Mouse (Mus musculus): ENCODE data around the gene Hbq1b.

Gene Hbq1b

DNA sequence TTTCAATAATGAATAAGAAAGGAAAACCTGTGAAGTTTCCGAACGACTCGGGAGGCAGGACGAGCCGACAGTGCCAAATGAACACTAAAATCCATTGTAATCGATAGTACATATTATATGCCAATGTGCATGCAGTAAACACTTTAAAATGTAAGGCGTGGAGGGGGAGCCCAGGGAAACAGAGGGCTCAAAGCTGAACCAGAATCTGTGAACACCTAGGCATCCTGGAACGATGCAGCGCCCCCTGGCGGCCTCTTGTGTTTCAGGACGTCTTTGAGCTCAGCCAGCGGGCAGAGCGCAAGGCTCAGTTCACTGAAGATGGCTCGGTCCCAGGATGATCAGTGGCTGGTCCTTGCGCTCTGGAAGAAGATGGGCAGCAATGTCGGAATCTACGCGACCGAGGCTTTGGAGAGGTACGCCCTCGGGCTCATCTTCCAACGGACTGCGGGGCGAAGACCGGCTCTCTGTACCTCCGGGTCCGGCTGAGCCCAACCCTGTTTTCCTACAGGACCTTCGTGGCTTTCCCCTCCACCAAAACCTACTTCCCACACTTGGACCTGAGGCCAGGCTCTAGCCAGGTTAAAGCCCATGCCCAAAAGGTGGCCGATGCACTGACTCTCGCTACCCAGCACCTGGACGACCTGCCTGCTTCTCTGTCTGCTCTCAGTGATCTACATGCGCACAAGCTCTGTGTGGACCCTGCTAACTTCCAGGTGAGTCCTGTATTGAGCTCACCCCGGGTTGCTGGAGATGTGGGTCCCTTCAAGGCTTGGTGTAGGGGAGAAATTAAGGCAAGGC, at the start of gene Hbq1b:
Gene Hbq1b (plus strand): TSS at position 271 of the 798 bp plus-strand sequence.
- DNase-seq (ENCODE audit: low spot score), result peak; percentile 80

DNA sequence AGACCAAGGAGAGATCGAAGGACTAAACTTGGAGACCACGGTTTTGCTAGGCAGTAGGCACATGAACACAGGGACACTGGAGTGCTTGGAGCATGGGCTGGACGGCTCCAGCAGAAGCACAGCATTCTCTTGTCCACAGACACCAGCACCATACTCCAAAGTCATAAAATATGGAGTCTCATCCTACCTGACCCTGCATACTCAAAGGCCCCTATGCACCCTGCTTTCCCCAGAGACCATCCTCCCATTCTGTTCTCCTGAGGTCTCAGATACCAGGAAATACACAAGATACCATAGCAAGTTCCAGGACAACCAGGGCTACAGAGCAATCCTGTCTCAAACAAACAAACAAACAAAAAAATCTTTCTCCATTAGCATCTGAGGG, 49.4 kb upstream of the Hbq1b start:
- no peak for DNase-seq (ENCODE audit: low spot score)

DNA sequence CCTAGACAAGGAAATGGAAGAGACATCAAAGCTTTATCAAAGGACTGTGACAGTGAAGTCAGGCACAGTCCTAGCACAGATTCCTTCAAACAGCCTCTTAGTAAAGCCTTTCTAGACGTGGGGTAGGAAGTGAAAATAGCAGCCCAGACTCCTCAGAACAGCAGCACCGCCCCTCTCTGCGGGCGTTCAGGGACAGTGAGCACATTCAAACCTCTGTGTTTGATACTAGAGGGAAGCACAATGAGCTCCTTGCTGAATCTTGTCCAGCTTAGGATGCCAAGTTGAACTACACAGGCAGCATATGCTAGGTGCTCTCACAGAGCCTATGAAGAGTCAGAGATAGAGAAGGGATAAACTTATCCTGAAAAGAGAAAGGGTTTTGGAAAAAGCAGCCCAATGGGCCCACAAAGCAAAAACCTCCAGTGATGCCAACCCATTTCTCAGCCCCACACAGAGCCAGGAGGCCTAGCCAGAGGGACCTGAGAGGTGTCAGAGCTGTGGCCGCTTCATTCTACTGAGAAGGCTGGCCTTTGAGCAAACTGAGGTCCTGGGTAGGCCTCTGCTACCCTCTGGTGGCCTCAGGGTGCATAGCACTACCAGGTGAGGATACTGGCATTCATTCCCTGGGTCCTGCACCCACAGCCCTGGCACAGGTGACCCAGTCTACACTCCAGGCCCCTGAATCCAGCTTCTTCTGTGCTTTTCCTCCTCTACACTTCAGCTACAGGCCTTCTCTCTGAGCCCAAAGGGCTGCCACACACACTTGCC, 48.5 kb upstream of the Hbq1b start:
- DNase-seq (ENCODE audit: low spot score), result no peak

DNA sequence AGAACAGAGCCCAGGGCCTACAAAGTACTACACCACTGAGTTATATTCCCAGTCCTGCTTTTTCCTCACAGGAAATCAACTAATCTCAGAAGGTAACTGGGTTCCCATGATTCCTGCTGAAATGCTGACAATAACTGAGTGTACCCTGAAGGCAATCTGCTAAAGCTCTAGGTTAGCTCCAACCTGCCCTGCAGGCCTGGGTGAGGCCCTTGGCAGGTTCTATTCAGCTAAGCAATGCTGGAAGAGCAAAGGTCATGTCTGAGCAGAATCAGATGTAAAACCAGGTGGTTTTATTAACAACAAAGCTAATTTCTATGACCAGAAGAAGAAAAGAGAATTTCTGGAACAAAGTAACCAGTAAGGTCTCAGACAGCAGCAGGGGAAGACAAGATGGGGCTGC, 45.4 kb upstream of the Hbq1b start:
- DNase-seq (ENCODE audit: low spot score), result no peak

DNA sequence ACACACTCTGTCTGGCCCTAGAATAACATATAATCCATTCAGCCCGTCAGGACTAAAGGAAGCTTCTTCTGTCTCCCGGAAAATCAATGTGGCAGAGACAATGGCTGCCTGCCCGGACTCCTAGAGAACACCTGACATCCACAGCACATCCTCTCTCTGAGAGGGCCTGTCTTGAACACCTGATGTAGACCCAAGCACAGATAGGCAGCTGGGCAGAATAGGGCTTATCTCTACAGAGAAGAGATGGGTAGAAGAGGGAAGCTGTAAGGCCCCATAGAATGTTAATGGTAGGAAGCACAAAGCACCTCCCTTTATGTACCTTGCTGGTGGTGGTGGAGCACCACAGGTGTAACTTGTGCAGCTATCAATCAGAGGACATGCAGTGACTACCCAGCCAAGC, 44.6 kb upstream of the Hbq1b start:
- DNase-seq (ENCODE audit: low spot score), result no peak

DNA sequence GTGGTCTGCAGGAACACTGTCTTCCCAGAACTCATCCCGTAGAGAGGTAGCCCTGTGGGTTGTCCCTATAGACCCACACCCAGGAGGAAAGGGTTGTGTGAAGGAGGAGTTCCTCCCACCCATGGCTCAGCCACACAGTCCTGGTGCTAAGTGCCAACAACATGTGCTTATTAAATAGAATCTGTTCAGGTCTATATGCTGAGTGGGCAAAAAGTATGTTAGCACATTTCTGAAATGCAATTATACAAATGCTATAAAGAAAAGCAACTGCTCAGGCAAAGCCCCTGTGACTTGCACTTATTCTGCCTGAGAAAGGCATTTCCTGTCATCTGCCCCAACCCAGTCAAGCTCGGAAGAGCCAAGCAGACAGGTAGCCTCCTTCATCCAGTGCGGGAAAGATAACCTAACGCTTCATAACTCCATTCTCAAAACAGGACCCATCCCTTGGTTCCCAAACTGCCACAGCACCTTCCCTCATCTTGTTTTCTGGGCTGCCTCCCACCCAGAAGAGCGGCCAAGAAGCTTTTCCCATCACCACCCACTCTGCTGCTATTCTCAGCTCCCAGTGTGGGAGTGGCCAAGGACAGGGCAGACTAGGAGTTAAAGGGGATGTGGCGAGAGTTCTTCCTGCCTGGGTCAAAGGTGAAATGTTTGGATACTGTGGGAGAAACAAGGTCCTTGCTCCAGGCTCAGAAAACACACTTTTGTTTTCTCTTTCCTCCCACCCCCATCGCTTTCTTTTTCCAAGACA, 43.4 kb upstream of the Hbq1b start:
- no peak for DNase-seq (ENCODE audit: low spot score)

DNA sequence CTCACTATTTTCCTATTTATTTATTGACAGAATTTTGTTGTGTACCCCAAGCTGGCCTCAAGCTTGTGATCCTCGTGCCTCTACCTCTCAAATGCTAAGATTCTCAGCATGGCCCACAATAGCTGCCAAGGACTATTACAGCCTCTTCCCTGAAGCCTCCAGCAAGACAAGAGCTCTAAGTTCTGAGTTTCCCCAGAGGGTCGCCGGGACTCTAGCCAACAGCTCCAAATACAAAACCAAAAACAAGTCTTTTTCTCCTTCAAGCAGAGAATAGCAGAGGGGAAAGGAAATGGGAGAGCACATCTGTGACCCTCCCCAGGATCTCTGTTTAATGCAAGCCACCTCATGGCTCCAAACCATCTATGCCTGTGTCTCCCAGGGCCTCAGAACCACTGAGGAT, 42.7 kb upstream of the Hbq1b start:
- no peak for DNase-seq (ENCODE audit: low spot score)

DNA sequence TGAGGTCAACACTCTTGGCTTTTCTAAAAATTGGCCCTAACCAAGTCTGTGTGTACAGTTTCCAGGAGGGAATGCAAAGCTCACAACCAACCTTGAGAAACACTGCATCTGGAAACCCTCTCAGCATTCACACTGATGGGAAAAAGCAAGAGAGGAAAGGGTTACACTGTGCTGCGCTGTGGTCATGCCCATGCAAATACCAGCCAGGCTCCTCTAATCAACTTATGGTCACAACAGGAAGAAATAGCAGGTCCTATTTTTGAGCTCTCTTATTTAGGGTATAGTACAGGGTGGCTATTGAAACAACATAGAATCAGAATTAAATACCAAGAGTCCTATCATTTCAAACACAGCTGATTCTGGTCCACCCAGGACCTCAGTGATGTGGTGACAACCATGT, 42.1 kb upstream of the Hbq1b start:
- no peak for DNase-seq (ENCODE audit: low spot score)

DNA sequence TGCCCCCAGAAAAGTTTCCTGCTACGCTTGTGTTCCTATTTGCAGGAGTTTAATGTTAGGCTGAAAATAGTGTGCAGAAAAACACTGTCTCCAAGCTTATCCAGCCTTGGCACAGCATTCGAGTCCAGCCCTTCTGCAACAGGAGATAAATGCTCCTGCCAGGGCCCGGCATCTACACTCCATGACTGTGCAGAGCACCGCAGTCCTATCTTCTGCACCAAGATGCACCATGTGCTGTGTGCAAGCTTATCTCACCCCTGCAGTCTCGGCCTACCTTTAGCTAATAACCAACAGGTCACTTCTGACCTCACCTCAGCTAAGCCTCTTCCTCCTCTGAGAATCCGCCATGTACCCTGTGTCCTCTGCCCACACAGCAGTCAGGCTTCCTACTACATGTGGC, 41.2 kb upstream of the Hbq1b start:
- no peak for DNase-seq (ENCODE audit: low spot score)

DNA sequence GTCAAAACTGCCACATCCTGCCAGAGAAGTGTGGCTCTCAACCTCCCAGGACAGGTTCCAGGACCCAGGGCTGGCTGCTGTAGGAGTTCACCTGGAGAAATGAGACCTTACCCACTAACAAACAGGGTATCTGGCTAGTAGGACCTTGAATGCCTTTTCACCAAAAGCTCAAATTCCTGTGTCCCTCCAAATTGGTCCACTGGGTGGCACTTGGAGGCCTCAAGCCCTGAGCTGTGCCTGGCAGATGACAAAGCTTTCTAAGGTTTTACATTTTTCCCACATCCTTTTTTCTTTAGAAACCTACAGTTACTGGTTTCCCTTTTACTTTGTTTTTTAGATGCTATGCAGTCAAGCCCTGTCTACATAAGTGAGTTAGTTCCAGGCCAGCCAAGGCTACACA, 39.7 kb upstream of the Hbq1b start:
- DNase-seq (ENCODE audit: low spot score), result no peak

DNA sequence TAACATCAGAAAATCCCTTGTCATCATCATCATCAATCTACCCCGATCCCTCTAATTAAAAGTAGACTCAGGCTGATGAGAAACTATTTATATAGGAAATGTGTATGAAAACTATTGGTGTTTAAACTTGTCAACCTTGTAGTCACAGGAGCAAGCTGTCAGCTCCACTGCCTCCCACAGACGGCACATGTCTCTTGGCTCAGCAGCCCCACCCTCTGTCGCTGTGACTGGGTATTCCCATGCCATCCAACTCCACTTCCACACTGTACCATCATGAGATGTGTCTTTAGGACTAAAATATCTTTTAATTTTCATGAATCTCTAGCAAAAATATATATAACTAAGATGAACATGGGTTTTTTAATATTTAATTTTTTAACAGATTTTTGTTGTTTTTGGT, 38.4 kb upstream of the Hbq1b start:
- DNase-seq (ENCODE audit: low spot score), result no peak

DNA sequence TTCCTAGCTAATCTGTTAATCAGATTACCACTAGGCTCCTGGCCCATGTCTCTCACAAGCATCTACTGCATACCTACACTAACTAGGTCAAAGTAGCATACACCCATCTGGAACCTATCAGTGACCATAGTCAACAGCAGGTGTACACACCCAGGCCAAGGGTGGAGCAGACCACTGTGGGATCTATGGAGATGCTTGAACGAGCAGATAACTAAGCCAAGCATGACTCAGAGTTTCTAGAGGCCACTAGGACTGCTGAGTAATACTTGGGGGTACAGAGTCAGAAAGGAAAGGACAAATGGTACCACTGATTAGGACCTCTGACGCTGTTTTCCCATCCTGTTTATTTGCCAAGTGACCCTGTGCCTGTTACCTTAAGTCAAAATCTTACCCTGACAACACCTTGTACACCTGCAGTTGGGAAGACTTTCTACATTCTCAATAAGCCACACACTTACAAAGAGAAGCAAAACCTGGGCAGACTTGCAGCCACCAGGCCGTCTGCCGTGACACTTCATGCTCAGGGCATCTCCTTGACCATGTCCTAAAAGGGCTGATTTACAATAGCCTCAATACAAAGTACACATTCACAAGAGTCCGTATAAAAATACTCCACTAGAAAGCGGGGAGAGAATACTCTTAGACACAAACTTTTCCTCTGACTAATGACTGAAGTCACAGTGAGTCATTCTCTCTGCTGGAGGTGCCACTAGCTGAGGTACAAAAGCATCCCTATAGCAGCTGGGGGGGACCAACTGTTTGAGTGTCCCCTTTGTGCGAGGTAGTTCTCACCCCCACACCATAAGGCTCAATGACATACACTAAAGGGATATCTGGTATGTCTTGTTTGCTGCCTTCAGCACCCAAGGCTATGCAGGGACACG, 35.6 kb upstream of the Hbq1b start:
- no peak for DNase-seq (ENCODE audit: low spot score)

DNA sequence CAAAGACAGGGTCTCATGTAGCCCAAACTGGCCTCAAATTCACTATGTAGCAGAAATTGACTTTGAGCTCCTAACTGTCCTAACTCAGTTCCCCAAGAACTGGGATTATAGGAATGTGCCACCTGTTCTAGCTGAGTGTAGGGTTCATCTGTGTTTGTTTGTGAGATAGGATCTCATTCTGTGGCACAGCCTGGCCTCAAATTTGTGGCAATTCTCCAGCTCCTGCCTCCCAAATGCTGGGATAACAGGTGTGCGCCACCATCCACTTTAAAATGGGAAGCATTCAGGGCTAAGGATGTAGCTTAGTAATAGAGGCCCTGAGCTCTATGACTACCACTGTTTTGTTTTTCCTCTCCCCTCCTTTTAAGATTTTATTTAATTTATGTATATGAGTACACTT, 33.6 kb upstream of the Hbq1b start:
- DNase-seq (ENCODE audit: low spot score), result no peak

DNA sequence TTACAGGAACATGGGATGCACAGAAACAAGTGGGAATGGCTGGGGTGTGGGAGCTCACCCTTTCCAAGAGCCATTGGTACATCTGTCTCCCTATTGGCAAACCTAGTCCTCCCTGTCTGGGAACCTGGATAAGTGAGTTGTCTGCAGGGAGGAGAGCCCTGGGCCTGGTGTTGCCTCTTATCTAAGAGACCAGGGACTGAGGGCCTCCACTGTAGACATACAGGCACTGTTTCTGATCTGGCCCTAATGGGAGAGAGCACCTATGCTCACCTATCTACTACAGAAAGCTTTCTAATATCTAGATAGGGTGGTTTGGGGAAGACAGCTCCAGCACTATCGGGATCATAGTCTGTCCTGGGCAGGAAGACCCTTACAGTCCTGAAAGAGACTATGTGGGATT, 30.6 kb upstream of the Hbq1b start:
- no peak for DNase-seq (ENCODE audit: low spot score)

DNA sequence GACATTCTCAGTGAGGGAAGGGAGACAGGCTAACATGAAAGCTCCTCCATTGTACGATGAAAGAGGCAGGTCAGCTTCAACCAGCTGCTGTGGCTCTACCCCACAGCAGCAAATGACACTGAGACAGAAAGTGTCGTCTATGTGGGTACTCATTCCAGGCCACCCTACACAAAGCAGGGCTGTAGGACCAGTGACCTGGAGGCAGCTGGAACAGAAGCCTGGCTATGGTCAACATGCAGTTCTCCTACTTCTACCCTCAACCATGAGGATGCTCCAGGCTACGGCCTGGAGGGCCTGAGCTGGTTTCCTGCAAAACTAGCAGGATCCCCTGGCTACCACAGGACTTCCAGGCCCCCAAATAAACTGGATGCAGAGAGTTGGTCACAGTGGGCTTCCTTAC, 30.2 kb upstream of the Hbq1b start:
- DNase-seq (ENCODE audit: low spot score), result no peak

DNA sequence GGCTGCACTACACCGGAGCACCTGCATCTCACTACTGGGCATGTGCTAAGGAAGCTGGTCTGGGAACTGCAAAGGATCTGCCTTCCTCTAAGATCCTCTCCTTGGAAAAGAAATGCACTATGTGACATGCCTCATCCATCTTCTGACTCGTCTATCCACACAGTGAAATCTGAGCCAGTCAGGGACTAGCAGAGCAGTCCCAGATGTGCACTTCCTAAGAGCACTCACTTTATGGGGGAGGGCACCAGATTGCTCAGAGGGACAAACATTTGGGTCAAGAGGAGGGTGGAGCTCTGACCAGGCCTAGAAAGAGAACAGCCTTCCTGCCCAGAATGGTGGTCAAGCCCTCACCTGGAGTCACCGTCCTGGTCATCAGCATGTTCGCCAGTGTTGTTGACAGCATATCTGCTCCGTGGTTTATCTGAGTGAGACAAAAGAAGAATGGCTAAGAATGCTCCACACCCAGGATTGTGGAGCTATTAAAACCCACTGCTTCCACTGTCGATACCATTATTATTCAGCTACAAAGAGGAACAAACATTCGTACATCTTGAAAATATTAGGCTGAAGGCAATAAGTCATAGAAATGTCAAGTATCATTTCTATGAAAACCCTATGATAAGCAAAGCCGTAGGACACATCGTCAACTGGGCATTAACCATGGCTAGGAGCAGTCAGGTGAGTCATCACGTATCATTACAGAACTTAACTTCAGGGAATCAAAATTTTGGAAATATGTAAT, 23.9 kb upstream of the Hbq1b start:
- no peak for DNase-seq (ENCODE audit: low spot score)

DNA sequence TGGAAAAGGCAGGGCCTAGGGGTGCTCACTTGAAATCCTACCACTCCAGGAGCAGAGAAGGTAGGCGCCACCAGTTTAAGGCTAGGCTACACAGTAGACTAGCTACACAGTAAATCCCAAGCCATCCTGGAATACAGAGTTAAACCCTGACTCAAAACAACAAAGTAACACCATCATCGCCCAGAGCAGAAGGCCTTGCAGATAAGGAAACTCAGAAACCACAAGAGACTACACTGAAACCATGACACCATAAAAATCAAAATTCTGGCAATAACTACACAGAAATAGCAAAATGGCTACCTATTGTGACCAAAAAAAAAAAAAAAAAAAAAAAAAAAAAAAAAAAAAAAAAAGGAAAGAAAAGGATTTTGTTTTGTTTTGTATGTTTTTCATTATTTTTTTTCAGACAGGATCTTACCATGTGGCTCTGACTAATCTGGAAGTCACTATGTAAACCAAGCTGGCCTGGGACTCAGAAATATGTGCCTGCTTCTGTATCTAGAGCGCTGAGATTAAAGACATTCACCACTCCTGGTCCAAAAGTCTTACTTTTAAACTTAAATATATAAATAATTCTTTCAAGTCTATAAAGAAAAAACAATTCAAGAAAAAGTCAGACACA, 21.5 kb upstream of the Hbq1b start:
- DNase-seq (ENCODE audit: low spot score), result no peak

DNA sequence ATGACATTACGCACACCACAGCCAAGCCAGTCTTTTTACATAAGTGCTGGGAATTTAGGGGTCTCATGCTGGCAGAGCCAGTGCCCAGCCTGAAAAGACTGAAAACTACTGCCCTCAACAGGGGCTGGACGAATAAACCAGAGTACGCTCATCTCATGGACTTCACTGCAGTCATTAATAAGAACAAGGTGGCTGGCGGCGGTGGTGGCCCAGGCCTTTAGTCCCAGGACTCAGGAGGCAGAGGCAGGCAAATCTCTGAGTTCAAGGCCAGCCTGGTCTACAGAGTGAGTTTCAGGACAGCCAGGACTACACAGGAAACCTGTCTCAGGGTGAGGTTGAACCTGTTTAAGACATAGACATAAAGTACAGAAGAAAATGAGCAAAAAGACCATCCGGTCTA, 20.6 kb upstream of the Hbq1b start:
- DNase-seq (ENCODE audit: low spot score), result no peak

DNA sequence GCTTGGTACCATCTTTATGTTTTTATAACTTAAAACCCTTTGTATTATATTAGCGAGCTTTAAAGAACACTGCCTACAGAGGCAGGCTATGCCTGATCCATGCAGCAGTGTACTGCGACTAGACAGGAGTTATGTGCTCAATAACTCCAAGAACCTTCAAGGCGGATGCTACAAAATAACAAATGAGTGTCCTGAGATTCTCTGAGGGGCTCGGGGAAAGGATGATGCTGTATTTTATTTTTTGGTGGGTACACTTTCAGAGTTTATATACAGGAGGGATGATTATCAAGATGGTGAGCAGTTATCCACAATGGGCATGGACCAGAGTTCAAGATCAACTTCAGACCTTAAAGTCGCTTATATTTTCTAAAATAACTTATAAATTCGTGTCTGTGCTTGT, 20.0 kb upstream of the Hbq1b start:
- DNase-seq (ENCODE audit: low spot score), result no peak

DNA sequence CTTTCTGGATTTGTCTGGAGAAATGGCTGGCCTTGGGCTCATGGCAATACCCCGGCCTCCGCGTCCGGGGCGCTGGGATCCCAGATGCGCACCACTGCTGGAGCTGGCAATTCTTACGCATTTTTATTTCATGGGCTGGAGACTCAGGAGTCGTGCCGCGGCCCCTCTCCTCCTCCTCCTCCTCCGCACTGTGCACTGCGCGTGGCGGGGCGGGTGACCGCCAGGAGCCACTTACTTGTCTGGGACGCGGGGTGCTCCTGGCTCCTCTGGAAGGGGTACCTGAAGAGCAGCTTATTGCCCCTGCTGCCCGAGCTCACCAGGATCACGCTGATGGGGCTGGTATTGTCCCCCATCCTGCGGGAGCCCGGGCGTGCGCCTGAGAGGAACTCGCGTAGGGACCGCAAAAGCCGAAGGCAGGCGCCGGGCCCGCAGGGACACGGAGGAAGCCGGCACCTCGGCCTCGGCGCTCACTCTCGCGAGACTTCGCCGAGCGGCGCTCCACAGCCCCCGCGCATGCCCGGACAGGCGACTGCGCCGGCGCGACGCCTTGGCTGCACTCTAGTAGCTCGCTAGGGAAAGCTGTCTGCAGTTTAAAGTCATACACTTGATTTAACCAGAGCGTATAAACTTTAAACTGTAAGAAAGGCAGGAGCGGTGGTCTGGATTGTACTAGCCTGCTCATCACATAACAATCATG, 19.4 kb upstream of the Hbq1b start, which contains the start of gene Nprl3:
Gene Nprl3 (minus strand): TSS at position 520 of the 697 bp plus-strand sequence.
- DNase-seq (ENCODE audit: low spot score), result peak; percentile 95

All from testis, postnatal 14 days (tissue).